Mouse (Mus musculus) small intestine, adult 2 months (tissue): ENCODE results near the gene Zfp800.

ENCODE experiments used
- CTCF ChIP-seq: fragments of 200-500 bp; IDR thresholded peaks from 2 replicates; pipeline ENCODE4 v1.5.1; 2012; ENCODE audit warnings: low read depth, mild to moderate bottlenecking, control low read depth, inconsistent platforms, low read length, moderate library complexity, mixed read lengths; ENCODE audit not compliant: insufficient replicate concordance, insufficient read length; ENCODE audit errors: extremely low read depth
- POLR2A ChIP-seq: fragments of 200-500 bp; IDR thresholded peaks from 2 replicates; pipeline ENCODE4 v1.6.1; 2012; ENCODE audit warnings: low read depth, mild to moderate bottlenecking, control low read depth, inconsistent platforms, low read length, moderate library complexity

GRCm38 (mm10) chr6:28306702-28307101, 91.1 kb downstream of the Zfp800 start:
- TF ChIP-seq POLR2A: no peak
- no peak for TF ChIP-seq CTCF
